Mouse (Mus musculus): ENCODE data around the gene Agpat1.

Gene Agpat1

GRCm38 (mm10) chr17:34586796-34587422 lies 17.2 kb upstream of the Agpat1 start:
- peak in 1 of 2 experiments; percentile 75 for DNase-seq (ENCODE audit: low spot score in 2 of 2)

DNA sequence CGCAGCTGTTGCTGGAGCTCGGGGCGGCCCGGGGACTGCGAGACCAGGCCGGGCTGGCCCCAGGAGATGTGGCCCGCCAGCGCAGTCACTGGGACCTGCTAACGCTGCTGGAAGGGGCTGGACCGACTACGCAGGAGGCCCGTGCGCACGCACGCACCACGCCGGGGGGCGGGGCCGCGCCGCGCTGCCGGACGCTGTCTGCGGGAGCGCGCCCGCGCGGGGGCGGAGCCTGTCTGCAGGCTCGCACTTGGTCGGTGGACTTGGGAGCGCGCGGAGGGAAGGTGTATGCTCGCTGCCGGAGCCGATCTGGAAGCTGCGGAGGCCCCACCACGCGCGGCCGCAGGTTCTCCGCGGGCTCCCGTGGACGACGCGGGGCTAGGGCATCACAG lies 16.6 kb upstream of the Agpat1 start:
- peak; percentile 94 to 98 for DNase-seq (ENCODE audit: low spot score in 2 of 2)

- no peak for DNase-seq (ENCODE audit: low spot score in 2 of 2)
Observed at GRCm38 (mm10) chr17:34587814-34588213, 16.2 kb upstream of the Agpat1 start.

- no peak for DNase-seq (ENCODE audit: low spot score in 2 of 2)
Observed at GRCm38 (mm10) chr17:34588767-34589166, 15.3 kb upstream of the Agpat1 start.

- no peak for DNase-seq (ENCODE audit: low spot score in 2 of 2)
Observed at GRCm38 (mm10) chr17:34589206-34589605, 14.9 kb upstream of the Agpat1 start.

DNA sequence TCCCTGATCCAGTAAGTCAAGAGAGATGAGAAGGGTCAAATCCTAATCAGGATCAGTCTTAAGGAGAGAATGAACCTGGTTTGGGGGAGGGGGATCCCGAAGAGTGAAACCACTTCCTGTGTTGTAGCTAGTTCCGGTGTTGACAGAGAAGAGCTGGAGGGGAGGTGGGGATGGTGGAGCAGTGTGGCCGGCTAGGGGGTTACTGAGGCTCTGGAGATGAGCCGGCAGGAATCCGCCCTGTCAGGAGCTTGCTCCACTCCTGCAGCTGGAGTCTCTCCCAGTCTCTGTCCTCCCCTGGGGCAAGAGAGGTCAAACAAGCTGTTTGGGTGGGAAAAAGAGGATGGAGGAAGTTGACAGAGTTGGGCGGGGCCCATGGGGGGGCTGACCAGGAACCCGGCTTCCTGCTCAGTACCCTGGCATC lies 14.4 kb upstream of the Agpat1 start, which contains the start of gene Gpsm3:
Gpsm3 (plus strand) TSS at position 126 of the 421 bp plus-strand sequence.
- DNase-seq (ENCODE audit: low spot score in 2 of 2), result peak; percentile 39 to 45

DNA sequence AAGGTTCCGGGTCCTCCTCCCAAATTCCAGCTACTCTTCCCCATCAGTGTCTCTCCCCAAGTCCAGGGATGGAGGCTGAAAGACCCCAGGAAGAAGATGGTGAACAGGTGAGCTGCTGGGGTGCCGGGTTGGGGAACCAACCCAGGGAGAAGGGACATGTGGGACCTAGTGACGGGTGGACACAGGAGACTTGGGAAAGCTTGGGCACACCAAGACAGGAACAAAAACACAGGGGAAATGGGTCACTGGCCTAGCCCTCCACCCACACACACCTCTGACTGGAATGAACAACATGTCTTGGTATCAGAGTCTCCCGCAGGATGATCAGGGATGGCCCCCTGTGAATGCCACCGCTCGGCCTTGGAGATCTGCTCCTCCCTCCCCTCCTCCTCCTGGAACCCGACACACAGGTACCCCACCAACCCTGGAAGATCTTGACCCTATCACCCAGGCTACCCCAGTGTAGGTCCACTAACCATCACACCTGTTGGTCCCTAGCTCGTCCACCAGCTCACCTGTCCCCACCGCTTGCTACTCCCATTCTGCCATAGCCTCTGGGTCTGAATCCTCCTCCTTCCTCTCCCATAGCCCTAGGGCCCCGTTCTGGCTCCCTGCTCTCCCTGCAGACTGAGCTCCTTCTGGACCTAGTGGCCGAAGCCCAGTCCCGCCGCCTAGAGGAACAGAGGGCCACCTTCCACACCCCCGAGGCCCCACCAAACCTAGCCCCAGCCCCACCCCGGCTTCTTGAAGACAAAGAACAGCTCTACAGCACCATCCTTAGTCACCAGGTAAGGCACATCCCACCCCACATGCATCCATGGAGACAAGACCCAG lies 13.7 kb upstream of the Agpat1 start:
- DNase-seq (ENCODE audit: low spot score in 2 of 2), result no peak

DNA sequence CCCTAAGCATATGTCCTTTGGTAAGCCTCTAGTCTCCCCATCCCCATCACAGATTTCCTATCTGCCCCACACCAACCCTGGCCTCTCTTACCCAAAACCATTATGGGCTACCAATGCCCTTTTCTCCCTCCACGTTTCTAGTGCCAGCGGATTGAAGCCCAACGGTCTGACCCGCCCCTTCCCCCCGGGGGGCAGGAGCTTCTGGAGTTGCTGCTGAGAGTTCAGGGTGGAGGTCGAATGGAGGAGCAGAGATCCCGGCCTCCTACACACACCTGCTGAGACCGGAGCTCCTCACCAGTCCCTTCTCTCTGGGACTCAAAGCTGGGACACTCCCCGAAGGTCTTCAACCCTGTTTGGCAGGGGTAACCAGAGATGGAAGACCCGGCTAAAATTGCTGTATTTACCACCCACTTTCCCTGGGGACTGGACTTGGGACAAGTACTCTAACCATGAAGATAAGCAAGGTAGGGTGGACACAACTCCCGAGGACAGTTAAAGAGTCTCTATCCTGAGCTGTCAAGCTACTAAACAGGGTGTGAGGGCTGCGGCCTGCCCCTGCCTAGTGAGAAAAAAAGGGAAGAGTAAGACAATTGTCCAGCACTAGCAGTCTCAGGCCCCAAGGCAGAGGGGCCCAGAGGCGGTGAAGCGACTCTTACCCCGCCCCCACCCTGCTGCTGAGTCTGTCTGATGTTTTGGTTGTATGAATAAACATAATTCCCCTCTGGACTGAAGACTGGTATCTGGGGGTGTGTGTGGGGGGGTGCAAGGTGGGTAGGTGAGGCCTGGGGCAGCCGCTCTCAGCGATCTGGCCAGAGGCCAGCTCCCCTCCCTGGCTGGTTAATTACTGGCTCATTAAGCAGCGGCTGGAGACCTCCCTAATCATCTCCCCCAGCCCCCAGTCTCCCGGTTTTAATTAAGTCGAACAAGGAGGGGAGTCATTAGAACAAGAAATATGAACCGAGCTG lies 12.8 kb upstream of the Agpat1 start, which contains the start of gene Pbx2:
Pbx2 (plus strand) TSS at position 238 of the 965 bp plus-strand sequence.
- no peak for DNase-seq (ENCODE audit: low spot score in 2 of 2)

GRCm38 (mm10) chr17:34591994-34592375 lies 12.1 kb upstream of the Agpat1 start:
- DNase-seq (ENCODE audit: low spot score in 2 of 2), result peak; percentile 78 to 84

DNA sequence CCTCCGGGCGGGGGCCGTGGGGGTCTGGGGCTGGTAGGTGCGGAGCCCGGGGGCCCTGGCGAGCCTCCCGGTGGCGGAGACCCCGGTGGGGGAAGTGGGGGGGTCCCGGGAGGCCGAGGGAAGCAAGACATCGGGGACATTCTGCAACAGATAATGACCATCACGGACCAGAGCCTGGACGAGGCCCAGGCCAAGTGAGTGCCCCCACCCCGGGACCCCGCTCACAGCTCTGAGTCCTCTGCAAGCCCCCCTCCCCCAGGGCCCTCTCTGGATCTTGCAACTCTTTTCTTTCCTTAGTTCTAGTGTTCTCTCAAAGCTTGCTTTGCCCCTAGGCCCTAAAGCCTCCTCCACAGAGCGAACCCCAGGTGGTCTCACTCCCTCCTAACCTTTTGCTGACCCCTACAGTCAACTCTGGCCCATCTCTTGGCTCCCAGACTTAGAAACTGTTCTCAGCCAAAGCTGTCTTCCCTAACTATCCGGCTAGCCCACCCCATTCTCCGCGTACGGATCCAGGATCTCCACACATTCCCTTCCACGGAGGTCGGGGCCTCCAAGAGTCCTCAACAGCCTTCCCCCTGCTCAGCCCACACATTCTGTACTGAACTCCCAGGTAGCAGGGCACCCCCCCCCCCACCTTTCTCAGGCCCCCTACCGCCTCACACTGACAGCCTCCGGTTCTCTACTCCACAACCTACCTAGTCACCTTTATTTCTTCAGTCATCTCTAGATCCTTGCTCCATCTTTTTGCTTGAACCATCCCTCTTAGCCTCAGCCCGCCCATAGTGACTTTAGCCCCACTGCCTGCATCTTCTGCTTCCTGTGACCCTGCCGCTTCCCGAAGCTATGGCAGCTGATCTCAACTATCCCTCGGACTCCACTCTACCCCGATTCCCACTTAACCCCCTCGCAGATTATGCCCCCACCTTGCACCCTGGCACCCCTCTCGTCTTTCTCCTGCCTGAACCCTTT lies 11.2 kb upstream of the Agpat1 start:
- no peak for DNase-seq (ENCODE audit: low spot score in 2 of 2)

GRCm38 (mm10) chr17:34593752-34594525 lies 10.1 kb upstream of the Agpat1 start:
- no peak for DNase-seq (ENCODE audit: low spot score in 2 of 2)

- DNase-seq (ENCODE audit: low spot score in 2 of 2), result no peak
Observed at GRCm38 (mm10) chr17:34596098-34596497, 8.0 kb upstream of the Agpat1 start.

- no peak for DNase-seq (ENCODE audit: low spot score in 2 of 2)
Observed at GRCm38 (mm10) chr17:34597566-34598095, 6.4 kb upstream of the Agpat1 start, which contains the start of gene Ager. TSS of gene Ager (plus strand) at chr17:34597862.

GRCm38 (mm10) chr17:34599891-34600290 lies 4.2 kb upstream of the Agpat1 start:
- DNase-seq (ENCODE audit: low spot score in 2 of 2), result no peak

- DNase-seq (ENCODE audit: low spot score in 2 of 2), result no peak
Observed at GRCm38 (mm10) chr17:34601796-34602195, 2.3 kb upstream of the Agpat1 start.

- peak; percentile 89 to 97 for DNase-seq (ENCODE audit: low spot score in 2 of 2)
Observed at GRCm38 (mm10) chr17:34603375-34604060, 544 bp upstream of the Agpat1 start, which contains the start of gene Rnf5. TSS of gene Rnf5 (minus strand) at chr17:34603690.

DNA sequence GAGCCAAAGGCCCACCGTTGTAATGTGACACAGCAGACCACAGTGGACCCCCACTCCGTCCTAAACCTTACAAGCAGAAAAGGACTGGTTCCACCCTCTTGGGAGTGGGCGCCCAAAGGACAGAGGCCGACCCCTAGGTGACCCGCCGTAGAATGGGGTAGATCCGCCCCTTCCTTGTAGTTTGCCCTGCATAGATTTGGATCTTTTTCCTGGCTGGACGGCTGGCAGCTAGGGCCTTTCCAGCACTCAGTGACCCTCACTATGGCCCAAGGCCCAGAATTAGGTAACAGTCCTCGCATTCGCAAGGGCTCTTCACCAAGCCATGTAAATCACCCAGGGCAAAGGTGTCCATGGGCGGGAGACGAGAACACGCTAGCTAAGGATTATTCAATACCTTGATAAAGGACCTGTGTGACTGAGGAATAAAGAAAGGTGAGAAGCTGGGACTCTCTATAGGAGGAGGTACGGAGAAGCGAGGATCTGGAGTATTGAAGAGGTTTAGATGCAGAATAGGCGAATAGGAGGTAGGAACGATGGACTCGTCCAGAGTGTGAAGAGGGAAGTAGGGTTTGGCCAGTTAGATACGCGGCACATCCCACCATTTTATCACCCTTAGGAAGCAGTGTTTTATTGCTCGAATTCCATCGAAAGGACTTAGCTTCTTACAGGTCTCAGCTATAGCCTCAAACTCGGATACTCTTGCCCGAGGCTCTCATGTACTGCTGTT lies 612 bp downstream of the Agpat1 start:
- DNase-seq (ENCODE audit: low spot score in 2 of 2), result no peak

DNA sequence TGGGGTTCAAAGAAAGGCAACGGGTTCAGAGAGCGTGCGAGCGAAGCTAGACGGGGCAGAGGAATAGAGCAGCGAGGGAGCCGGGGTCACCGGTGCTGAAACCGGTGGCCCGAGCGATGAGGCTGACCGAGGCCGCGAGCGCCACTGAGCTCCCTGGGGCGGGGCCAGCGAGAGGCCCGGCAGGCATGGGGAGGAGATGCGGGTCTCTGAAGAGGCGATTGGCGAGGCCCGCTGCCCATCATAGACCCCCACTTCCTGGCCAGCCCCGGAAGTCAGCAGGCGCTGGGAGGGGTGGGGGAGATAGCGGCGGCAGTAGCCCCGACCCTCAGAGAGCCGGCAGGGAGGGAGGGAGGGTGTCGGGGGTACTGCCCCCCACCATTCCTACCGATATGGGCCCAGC lies 1.5 kb downstream of the Agpat1 start:
- peak; percentile 87 to 89 for DNase-seq (ENCODE audit: low spot score in 2 of 2)
